Mouse (Mus musculus) forebrain, embryonic 10.5 days (tissue): ENCODE data around the gene Cpa2. TPM values are rescaled to one million over a fixed set of nuclear protein-coding genes. Genes with fewer than 3 reads are reported as not detected.

Experiments used
- DNase-seq: peaks from one replicate; pipeline ENCODE4 v3.0.0-alpha.2; 2017; ENCODE audit warnings: low spot score; ENCODE audit errors: extremely low spot score
- H3K27ac ChIP-seq: fragments of 300-500 bp; sonication (generic); 2 replicates; pipeline ENCODE4 v1.5.1; 2016; ENCODE audit warnings: mild to moderate bottlenecking
- H3K27me3 ChIP-seq: fragments of 300-500 bp; sonication (generic); 2 replicates; pipeline ENCODE4 v1.6.1; 2016; ENCODE audit warnings: mild to moderate bottlenecking; ENCODE audit not compliant: poor library complexity, severe bottlenecking
- H3K36me3 ChIP-seq: fragments of 300-500 bp; sonication (generic); replicated peaks from 2 replicates; pipeline ENCODE4 v1.6.1; 2016; ENCODE audit warnings: mild to moderate bottlenecking, moderate library complexity
- H3K4me1 ChIP-seq: fragments of 300-500 bp; sonication (generic); 2 replicates; pipeline ENCODE4 v1.6.1; 2016
- H3K4me3 ChIP-seq: fragments of 300-500 bp; sonication (generic); 2 replicates; pipeline ENCODE4 v1.5.1; 2016; ENCODE audit warnings: mild to moderate bottlenecking, moderate library complexity
- H3K9me3 ChIP-seq: fragments of 300-500 bp; sonication (generic); 2 replicates; pipeline ENCODE4 v1.6.1; 2016; ENCODE audit warnings: mild to moderate bottlenecking, moderate library complexity
- WGBS: fragments of 180-500 bp; shearing (Covaris S2); methylation state at CpG from one replicate; pipeline ENCODE4 v1.1.7; 2016; 5-methylcytosine and 5-hydroxymethylcytosine counted together
- polyA plus RNA-seq: library from polyadenylated mRNA; unstranded; fragments of >200 nt; fragmentation: Nextera tagmentation; extraction: Ambion mirVana; gene quantifications from 2 replicates; pipeline ENCODE4 v1.2.1, GENCODE M21; 2016

Cpa2 gene
- polyA plus RNA-seq, 1 experiment from 2014 or later, result 15.6 TPM

DNA sequence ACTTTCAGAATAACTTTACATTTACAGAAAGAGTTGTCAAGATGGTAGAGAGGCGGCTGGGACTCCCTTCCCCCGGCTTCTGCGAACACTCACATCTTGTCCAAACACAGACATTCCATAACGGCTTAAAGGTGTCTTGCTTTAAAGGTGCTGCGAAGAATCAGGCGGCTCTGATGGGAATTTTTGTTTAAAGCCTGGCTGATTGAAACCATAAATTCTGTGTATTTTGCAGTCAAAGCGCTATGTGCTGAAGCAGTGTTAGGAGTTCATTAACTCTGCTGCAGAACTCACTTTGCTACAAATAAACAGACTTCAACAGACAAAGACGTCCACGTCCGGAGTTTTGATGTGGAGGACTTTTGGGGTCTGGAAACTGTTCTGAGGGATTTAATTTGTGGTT lies 3.1 kb upstream of the Cpa2 start:
- Histone ChIP-seq H3K27me3 (no peaks in the 10 kb centered on the region), H3K36me3 (no peaks in the 10 kb centered on the region), H3K9me3 (no peaks in the 10 kb centered on the region), H3K4me3 (no peak overlapping the region), H3K4me1 (peaks cover 37% of the 10 kb centered on the region), H3K27ac (peak overlapping the region; percentile 73)
- no peak for DNase-seq
- WGBS, result 64% methylated on average over 10 of the region's 10 CpGs

DNA sequence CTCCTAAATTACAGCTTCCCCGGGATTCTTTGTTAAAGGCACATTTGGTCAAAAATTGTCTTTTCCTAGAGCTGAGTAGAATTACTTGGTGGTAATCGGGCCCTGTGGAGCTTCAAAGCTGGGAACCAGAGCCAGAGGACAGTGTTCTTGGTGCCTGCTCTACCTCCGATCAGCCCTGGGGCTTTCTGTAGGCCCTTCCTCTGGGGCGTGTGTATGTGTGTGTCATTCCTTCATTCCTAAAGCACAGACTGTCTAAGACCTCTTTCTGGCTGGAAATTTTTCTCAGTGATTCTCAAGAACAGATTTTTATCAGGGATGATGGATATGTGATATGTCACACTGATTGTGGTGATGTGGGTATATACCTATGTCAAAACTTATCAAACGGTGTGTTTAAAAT lies 2.6 kb upstream of the Cpa2 start:
- Histone ChIP-seq H3K9me3 (no peaks in the 10 kb centered on the region), H3K27ac (peak overlapping the region; percentile 73), H3K27me3 (no peaks in the 10 kb centered on the region), H3K36me3 (no peaks in the 10 kb centered on the region), H3K4me1 (peaks cover 42% of the 10 kb centered on the region), H3K4me3 (no peak overlapping the region)
- 74% methylated on average over 5 of the region's 5 CpGs for WGBS
- no peak for DNase-seq

DNA sequence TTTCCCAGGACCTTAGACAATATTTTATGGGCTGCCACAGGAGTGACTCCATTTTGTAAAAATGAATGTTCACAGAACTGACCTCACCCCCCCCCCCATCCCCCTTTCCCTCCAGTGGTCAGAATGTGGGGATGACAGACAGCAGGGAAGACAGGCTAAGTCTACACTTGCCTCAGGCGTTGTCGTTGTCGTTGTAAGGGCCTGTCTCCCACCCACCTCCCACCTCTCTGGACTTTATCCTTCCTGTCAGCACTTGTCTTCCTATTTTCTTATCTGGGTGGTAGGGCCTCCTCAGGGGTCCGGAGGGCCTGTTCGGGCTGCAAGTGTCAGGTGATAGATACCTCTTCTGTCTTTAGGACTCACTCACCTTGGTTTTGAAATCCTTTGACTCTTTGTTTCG lies 895 bp downstream of the Cpa2 start:
- WGBS, result 81% methylated on average over 6 of the region's 6 CpGs
- Histone ChIP-seq H3K9me3 (no peaks in the 10 kb centered on the region; the same call in 1 of the 2 replicates), H3K27me3 (no peaks in the 10 kb centered on the region), H3K36me3 (no peaks in the 10 kb centered on the region), H3K4me3 (no peak overlapping the region), H3K4me1 (peaks cover 77% of the 10 kb centered on the region), H3K27ac (peak overlapping the region; percentile 92)
- no peak for DNase-seq

DNA sequence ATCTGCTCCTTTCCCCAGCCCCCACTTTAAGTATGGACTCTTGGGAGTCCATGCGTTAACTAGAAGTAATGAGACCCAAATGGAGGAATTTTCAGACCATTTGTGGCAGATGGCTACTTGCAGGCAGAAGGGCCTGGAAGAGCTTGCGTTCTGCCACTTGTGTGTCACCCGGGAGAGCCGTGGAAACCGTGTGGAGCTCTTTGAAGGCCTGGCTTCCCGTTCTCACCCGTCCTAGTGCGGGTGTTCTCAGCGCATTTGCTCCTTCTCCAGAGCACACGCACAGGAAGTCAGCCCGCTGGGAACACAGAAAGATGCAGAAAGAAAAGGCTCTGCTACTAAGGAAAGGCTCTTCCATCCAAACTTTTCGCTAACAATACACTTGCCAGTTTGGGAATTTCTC lies 1.7 kb downstream of the Cpa2 start:
- no peaks in the 10 kb centered on the region for H3K36me3 ChIP-seq
- peaks cover 81% of the 10 kb centered on the region for H3K4me1 ChIP-seq
- H3K27ac ChIP-seq, result peak overlapping the region; percentile 92
- H3K9me3 ChIP-seq, result no peaks in the 10 kb centered on the region; the same call in 1 of the 2 replicates
- no peak overlapping the region for H3K4me3 ChIP-seq
- DNase-seq, result no peak
- WGBS, result 61% methylated on average over 12 of the region's 12 CpGs
- H3K27me3 ChIP-seq, result no peaks in the 10 kb centered on the region

DNA sequence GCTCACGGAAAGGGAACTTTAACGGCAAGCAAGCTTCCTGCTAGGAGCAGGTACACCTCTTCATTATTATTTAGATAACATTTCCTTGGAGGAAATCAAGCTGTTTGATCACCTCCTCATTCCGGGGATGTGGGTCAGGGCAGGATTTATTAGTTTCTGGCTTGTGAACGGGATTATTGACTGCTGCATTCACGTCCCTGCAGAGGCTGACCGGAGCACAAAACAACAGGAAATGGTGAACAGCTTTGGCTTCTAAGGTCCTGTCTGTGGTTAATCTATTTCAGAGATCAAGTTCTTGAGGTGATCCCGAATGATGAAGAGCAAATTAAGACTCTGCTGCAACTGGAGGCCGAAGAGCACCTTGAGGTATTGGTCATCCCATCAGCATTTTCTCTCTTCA lies 2.5 kb downstream of the Cpa2 start:
- DNase-seq, result no peak
- WGBS, result 17% methylated on average over 8 of the region's 8 CpGs
- Histone ChIP-seq H3K4me3 (no peak overlapping the region), H3K4me1 (peaks cover 81% of the 10 kb centered on the region), H3K36me3 (no peaks in the 10 kb centered on the region), H3K9me3 (no peaks in the 10 kb centered on the region; the same call in 1 of the 2 replicates), H3K27me3 (no peaks in the 10 kb centered on the region), H3K27ac (peak overlapping the region; percentile 92)

DNA sequence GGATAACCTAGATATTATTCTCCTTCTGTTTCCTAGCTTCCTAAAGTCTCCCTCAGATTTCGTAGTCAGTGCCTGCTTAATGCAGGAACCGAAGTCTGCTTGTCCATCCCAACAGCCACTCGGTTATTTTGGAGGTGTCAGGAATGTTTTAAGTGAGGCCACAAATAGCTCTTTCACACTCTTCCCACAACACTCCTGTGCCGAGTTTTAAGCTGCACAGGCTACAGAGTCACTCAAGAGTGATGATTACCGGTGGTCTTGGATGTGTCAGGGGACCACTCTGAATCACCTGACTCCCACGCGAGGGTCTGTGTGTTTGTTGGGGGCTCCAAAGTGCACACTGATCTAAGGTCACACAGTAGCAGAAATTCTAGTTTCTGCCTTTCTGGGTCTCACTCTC lies 4.3 kb downstream of the Cpa2 start:
- Histone ChIP-seq H3K27ac (peak overlapping the region; percentile 92), H3K4me1 (peaks cover 96% of the 10 kb centered on the region), H3K4me3 (no peak overlapping the region), H3K9me3 (peaks cover 3% of the 10 kb centered on the region), H3K27me3 (no peaks in the 10 kb centered on the region), H3K36me3 (0 out of 2 replicates have a peak, but pooled peaks cover 1% of the 10 kb centered on the region)
- DNase-seq, result no peak
- WGBS, result 88% methylated on average over 7 of the region's 7 CpGs

DNA sequence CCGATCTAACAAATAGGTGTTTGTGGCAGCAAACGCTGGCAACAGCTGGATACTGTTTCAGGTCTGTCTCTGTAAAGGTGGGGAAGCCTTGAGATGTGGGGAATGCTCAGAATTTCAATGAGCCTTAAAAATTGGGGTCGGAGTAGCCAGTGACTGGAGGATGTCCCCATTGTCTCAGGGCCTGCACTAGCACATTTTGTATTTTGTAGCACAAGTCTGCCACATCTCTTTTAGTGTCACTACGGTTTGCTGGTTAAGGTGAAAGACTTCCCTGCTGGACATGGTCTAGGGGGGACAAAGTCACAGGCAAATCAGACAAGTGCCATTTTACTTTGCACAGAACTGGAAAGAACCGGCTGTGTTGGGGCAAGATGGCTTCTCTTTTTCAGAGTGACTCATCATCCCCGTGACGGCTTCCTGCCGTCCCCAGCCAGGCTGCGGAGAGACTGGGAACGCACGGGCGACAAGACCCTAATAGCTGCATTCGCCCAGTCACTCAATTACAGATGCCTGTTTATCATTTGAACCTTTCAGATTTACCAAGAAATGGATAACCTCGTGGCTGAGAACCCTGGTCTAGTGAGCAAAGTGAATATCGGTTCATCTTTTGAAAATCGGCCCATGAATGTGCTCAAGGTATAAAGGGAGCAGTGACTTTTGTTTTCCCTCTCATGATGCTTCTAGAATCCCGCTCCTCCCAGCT lies 5.3 kb downstream of the Cpa2 start:
- peak; percentile 63 for DNase-seq
- Histone ChIP-seq H3K4me1 (peaks cover 98% of the 10 kb centered on the region), H3K27ac (peak overlapping the region; percentile 92), H3K4me3 (peak overlapping the region; percentile 40), H3K9me3 (peaks cover 8% of the 10 kb centered on the region), H3K36me3 (peaks cover 5% of the 10 kb centered on the region; the same call in 1 of the 2 replicates), H3K27me3 (no peaks in the 10 kb centered on the region)
- WGBS, result 12% methylated on average over 17 of the region's 17 CpGs

DNA sequence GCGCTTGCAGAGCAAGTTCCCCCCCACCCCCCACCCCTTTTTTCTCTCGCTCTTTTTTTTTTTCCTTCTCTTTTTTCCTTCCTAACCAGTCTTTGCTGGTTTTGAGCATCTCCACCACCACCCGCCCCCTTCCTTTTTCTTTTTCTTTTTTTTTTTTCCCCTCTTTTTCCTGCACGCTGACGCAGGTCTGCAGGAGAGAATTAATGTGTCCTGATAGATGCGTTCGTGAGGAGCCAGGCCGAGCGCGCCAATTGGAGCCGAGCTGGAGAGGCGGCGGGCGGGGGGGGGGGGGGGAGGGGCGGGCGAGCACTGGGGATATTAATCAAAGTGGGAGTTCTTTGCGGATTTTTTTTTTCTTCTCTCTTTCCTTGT lies 5.9 kb downstream of the Cpa2 start:
- H3K4me1 ChIP-seq, result peaks cover 100% of the 10 kb centered on the region
- H3K36me3 ChIP-seq, result peaks cover 5% of the 10 kb centered on the region; the same call in 1 of the 2 replicates
- peak; percentile 75 for DNase-seq
- peak overlapping the region; percentile 40 for H3K4me3 ChIP-seq
- peak overlapping the region; percentile 92 for H3K27ac ChIP-seq
- no peaks in the 10 kb centered on the region for H3K27me3 ChIP-seq
- H3K9me3 ChIP-seq, result peaks cover 8% of the 10 kb centered on the region
- WGBS, result 0% methylated on average over 17 of the region's 17 CpGs

DNA sequence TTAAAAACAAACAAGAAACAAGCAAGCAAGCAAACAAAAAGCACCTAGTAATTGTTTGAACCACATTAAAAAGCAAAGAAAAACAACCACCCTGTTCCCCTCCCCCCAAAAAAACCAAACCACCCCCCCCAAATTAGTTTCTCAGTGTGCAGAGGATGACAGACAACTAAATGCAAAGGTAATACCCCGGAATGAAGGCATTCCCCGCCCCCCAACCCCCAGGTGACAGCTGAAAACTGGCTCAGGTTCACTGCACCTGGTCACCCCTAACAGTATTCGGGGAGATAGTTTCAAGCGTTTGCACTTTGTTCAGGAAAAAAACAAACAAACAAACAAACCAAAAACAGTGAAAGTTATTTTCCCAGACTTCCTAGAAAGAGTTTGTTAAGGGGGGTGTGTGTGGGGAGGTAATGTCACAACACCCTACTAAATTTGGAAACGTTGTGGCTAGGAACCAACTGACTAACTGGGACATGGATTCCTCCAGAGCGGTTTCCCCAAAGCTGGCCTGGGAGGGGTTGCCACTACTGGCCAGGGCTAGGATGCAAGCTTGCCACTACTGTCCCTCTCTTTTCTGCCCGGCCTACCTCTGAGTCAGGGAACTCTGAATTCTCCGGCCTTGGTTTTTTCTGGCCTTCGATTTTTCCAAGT lies 6.4 kb downstream of the Cpa2 start:
- WGBS, result 18% methylated on average over 9 of the region's 9 CpGs
- Histone ChIP-seq H3K36me3 (peaks cover 5% of the 10 kb centered on the region; the same call in 1 of the 2 replicates), H3K9me3 (peaks cover 8% of the 10 kb centered on the region), H3K4me1 (peaks cover 100% of the 10 kb centered on the region), H3K27me3 (no peaks in the 10 kb centered on the region), H3K4me3 (peak overlapping the region; percentile 40; the same call in 1 of the 2 replicates), H3K27ac (peak overlapping the region; percentile 92)
- no peak for DNase-seq

DNA sequence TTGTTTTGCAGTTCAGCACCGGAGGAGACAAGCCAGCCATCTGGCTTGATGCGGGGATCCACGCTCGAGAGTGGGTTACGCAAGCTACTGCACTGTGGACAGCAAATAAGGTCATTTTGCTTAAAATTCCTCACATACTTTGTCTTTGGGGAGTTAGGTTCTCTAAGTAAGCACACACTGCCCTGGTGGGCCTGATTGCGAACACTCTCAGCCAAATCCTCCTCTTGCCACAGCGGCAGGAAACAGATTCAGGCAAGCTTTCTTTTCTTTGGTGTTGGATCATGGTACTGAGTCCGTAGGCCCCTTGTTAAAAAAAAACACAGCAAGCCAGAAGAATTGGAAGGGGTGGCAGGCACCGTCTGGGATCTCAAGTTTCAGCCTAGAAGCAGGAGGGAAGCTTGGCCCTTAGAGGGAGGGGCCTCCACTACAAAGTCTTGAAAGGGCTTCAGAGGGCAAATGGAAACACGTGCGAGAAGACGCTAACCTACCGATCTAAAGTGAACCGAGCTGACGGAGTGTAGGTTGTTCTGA lies 7.9 kb downstream of the Cpa2 start:
- H3K27me3 ChIP-seq, result no peaks in the 10 kb centered on the region
- peaks cover 8% of the 10 kb centered on the region for H3K9me3 ChIP-seq
- DNase-seq, result peak; percentile 76
- peak overlapping the region; percentile 92 for H3K27ac ChIP-seq
- H3K4me1 ChIP-seq, result peaks cover 96% of the 10 kb centered on the region
- 6% methylated on average over 15 of the region's 15 CpGs for whole genome bisulfite sequencing
- H3K36me3 ChIP-seq, result peaks cover 5% of the 10 kb centered on the region; the same call in 1 of the 2 replicates
- peak overlapping the region; percentile 27 for H3K4me3 ChIP-seq

DNA sequence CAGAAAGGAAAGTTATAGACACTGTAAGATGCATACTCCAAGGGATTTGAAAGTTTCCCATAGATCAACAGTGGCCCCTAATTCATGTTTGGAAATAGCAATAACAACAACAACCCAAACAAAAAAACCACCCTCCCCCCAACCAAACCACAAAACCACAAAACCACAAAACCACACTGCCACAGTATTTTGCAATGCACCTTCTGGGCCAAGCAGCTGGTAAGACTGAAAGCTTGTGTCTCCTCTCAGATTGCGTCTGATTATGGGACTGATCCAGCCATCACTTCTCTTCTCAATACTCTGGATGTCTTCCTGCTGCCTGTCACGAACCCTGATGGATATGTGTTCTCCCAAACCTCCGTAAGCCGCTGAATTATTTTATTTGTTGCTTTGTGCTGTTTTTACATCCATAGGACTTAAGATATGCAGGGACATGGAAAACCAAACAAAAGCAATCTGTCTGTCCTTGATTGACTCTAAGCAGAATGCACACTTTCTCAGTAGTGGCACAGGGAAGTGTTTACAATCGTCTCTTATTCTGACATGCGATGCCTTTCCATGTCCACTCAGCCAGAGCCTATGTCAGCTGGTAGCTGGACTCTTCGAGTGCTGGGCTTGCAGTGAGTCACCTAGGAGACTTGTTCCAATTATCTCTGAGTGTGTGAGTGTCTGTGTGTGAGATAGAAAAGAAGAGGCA lies 9.3 kb downstream of the Cpa2 start:
- H3K36me3 ChIP-seq, result peaks cover 5% of the 10 kb centered on the region; the same call in 1 of the 2 replicates
- peaks cover 8% of the 10 kb centered on the region for H3K9me3 ChIP-seq
- no peak overlapping the region for H3K4me3 ChIP-seq
- H3K27me3 ChIP-seq, result no peaks in the 10 kb centered on the region
- H3K27ac ChIP-seq, result peak overlapping the region; percentile 92
- H3K4me1 ChIP-seq, result peaks cover 83% of the 10 kb centered on the region
- DNase-seq, result no peak
- WGBS, result 89% methylated on average over 7 of the region's 7 CpGs

DNA sequence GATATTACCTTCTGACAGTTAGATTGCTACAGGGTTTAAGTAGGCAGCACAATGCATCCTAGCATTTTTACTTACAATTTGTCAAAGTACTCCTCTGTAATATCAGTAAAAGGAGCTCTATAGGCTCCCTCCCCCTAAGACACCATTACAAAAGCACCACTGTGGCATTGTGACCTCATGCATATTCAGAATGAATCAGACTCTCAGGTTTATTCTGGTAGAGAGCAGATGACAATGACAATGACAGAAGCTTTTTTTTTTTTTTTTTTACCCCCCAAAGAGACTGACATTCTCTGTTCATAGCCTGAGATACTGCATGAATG lies 9.8 kb downstream of the Cpa2 start:
- peaks cover 8% of the 10 kb centered on the region for H3K9me3 ChIP-seq
- peaks cover 83% of the 10 kb centered on the region for H3K4me1 ChIP-seq
- H3K4me3 ChIP-seq, result no peak overlapping the region
- H3K27me3 ChIP-seq, result no peaks in the 10 kb centered on the region
- DNase-seq, result no peak
- H3K36me3 ChIP-seq, result peaks cover 5% of the 10 kb centered on the region; the same call in 1 of the 2 replicates
- H3K27ac ChIP-seq, result peak overlapping the region; percentile 92
